13 mouse cellular contexts compared by ENCODE assay signal in the genomic region with DNA sequence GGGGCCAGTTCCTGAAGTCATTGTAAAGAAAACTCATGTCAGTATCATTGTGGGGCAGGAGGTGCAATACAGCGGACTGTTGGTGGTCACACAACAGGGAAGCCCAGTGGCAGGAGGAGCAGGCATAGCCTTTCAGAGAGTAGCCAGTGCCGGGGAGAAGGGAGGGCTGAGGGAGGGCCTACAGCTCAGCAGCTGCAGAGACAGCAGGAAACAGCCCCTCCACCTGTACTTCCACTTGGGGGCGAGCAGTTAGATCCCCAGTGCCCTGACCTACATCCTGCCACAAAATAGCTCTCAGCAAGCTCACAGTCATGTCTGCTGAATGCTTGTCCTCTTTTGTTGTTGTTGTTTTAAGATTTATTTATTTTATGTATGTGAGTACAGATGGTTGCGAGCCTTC. TPM values are rescaled to one million over a fixed set of nuclear protein-coding genes. Genes with fewer than 3 reads are reported as not detected.
DNase-seq lines count a peak whose midpoint lies in the region; ATAC-seq and TF ChIP-seq lines count a peak whose summit lies in the region.
"Had no signal": no experiment of that assay in that cellular context is flagged by ENCODE, and none has a peak within 500 bp of the region (broad histone marks: within the 10 kb centered on the region; RNA-seq: fewer than 3 reads in every experiment).

No protein-coding gene starts in this region.

- WGBS in liver, embryonic 12.5 days (ENCODE audit: insufficient replicate concordance) = 46% methylated on average over 4 of the region's 4 CpGs
- 57% methylated on average over 4 of the region's 4 CpGs for WGBS in forebrain, embryonic 13.5 days

- 0 out of 2 replicates have a peak overlapping the region, but pooled peaks have one; percentile 46 for H3K27ac ChIP-seq in liver, embryonic 12.5 days
- peak overlapping the region; percentile 48 for H3K27ac ChIP-seq in CH12.LX (ENCODE audit: insufficient read depth, low read depth)
- H3K27ac ChIP-seq in forebrain, embryonic 13.5 days = no peak overlapping the region
- H3K27ac ChIP-seq: hindbrain, embryonic 14.5 days; limb, embryonic 15.5 days; midbrain, embryonic 13.5 days had no signal

- H3K79me2 ChIP-seq in CH12.LX (replicated peaks; ENCODE audit: control insufficient read depth, extremely low read depth, insufficient read depth, poor library complexity, severe bottlenecking) = no peaks in the 10 kb centered on the region

- peaks cover 4% of the 10 kb centered on the region; the same call in 1 of the 2 replicates for H3K36me3 ChIP-seq in liver, embryonic 12.5 days
- H3K36me3 ChIP-seq in CH12.LX (replicated peaks in 1 of 2; ENCODE audit: control insufficient read depth in 1 of 2, insufficient read depth in 1 of 2, low read length in 1 of 2) = peaks cover 13 to 21% of the 10 kb centered on the region in 2 experiments
- no peaks in the 10 kb centered on the region for H3K36me3 ChIP-seq in forebrain, embryonic 13.5 days (ENCODE audit: poor library complexity, severe bottlenecking)

- in situ Hi-C loops in CH12.LX (cut with MboI; ENCODE audit: low pct_ligation_motif_present, low pct_unique_long_range_greater_than_20kb, low sequenced_read_pairs) = loop anchor here (5.0 kb wide), 1 partner anchor 84 kb away; no protein-coding TSS in a partner anchor

- TF ChIP-seq RAD21 in CH12.LX (IDR thresholded peaks at IDR 0.05; ENCODE audit: low read depth, low read length) = no peak

- no peak for TF ChIP-seq CTCF in CH12.LX (conservative IDR thresholded peaks at IDR 0.05 in 1 of 2, IDR thresholded peaks at IDR 0.05 in 1 of 2; ENCODE audit: low read depth in 2 of 2, low read length in 2 of 2)

- no peak overlapping the region for H3K4me2 ChIP-seq in liver, embryonic 12.5 days
- H3K4me2 ChIP-seq in CH12.LX (ENCODE audit: insufficient read depth, low read depth, poor library complexity, severe bottlenecking) = no peak overlapping the region
- H3K4me2 ChIP-seq in forebrain, embryonic 13.5 days = no peak overlapping the region
- H3K4me2 ChIP-seq: hindbrain, embryonic 14.5 days; limb, embryonic 15.5 days; midbrain, embryonic 13.5 days had no signal

- DNase-seq in liver (no peak), CH12.LX (ENCODE audit: extremely low read depth) (peak; percentile 63)
- peak; percentile 82 to 89 for DNase-seq in thymus, adult 18-20 months
- DNase-seq in adrenal gland, adult 8-10 months = no peak
- no peak for DNase-seq in heart, postnatal 4 days
- DNase-seq: cerebellum, postnatal 14 days had no signal

- no peak for TF ChIP-seq POLR2A in CH12.LX (IDR thresholded peaks at IDR 0.05; ENCODE audit: low read depth, low read length)

- no peaks in the 10 kb centered on the region for H3K9me3 ChIP-seq in liver, embryonic 12.5 days (replicated peaks)
- no peaks in the 10 kb centered on the region for H3K9me3 ChIP-seq in CH12.LX (replicated peaks; ENCODE audit: low read length)
- no peaks in the 10 kb centered on the region for H3K9me3 ChIP-seq in forebrain, embryonic 13.5 days (replicated peaks)
- H3K9me3 ChIP-seq: limb, embryonic 15.5 days; midbrain, embryonic 13.5 days had no signal

- H3K9ac ChIP-seq in liver, embryonic 12.5 days = no peak overlapping the region
- H3K9ac ChIP-seq in CH12.LX (ENCODE audit: insufficient read depth, low read depth) = no peak overlapping the region; the same call in 1 of the 2 replicates
- H3K9ac ChIP-seq in forebrain, embryonic 13.5 days = no peak overlapping the region
- H3K9ac ChIP-seq: hindbrain, embryonic 14.5 days; limb, embryonic 15.5 days; midbrain, embryonic 13.5 days had no signal

- TF ChIP-seq EP300 in CH12.LX (IDR thresholded peaks at IDR 0.05; ENCODE audit: low read length) = no peak

- H3K27me3 ChIP-seq in liver, embryonic 12.5 days (replicated peaks) = no peaks in the 10 kb centered on the region
- H3K27me3 ChIP-seq in CH12.LX (replicated peaks) = no peaks in the 10 kb centered on the region
- no peaks in the 10 kb centered on the region for H3K27me3 ChIP-seq in forebrain, embryonic 13.5 days
- H3K27me3 ChIP-seq: limb, embryonic 15.5 days; midbrain, embryonic 13.5 days had no signal

- dilution Hi-C loops in CH12.LX (cut with MboI; ENCODE audit: extremely low pct_ligation_motif_present, extremely low pct_unique_long_range_greater_than_20kb, low sequenced_read_pairs) = no loop called here

- H3K4me1 ChIP-seq in liver, embryonic 12.5 days = peaks cover 65% of the 10 kb centered on the region
- peaks cover 51 to 89% of the 10 kb centered on the region in 2 experiments for H3K4me1 ChIP-seq in CH12.LX (ENCODE audit: control insufficient read depth in 1 of 2, insufficient read depth in 2 of 2)
- H3K4me1 ChIP-seq in forebrain, embryonic 13.5 days = no peaks in the 10 kb centered on the region

- H3K4me3 ChIP-seq in liver, embryonic 12.5 days = no peak overlapping the region
- H3K4me3 ChIP-seq in CH12.LX (replicated peaks in 1 of 3; ENCODE audit: low read depth in 2 of 3, low read length in 2 of 3, poor library complexity in 1 of 3) = peak overlapping the region in 1 of 3 experiments; percentile 7
- H3K4me3 ChIP-seq in forebrain, embryonic 13.5 days = no peak overlapping the region
- H3K4me3 ChIP-seq: erythroblast, embryonic 14.5 days; limb, embryonic 15.5 days; midbrain, embryonic 13.5 days had no signal

- ATAC-seq in liver, embryonic 12.5 days = no peak
- ATAC-seq in inflammation-experienced regulatory T-cells, adult 6 months = peak; percentile 53
- ATAC-seq in forebrain, embryonic 13.5 days = no peak
- ATAC-seq: midbrain, embryonic 13.5 days had no signal

TF ChIP-seq in CH12.LX, 34 proteins besides CTCF, POLR2A, EP300 and RAD21:
- TF ChIP-seq CHD2 (IDR thresholded peaks at IDR 0.05; ENCODE audit: low read length) = no peak
- TF ChIP-seq MAX (IDR thresholded peaks at IDR 0.05; ENCODE audit: low read length) = peak; percentile 9; the same call in 1 of the 2 replicates
- no peak for TF ChIP-seq UBTF (IDR thresholded peaks at IDR 0.05; ENCODE audit: low read depth, low read length)

RNA-seq across cellular contexts. Expression of gene Sh3bgrl3, which starts 7.0 kb away (rescaled TPM):
- polyA plus RNA-seq in liver, embryonic 12.5 days (2016; fragmentation: Nextera tagmentation; extraction: Ambion mirVana) = 187 and 205 TPM in 2 replicates
- 151 and 153 TPM in 2 replicates for total RNA-seq in CH12.LX (2012; rRNA removed)
- 104 and 128 TPM in 2 replicates for total RNA-seq in CH12.LX (2014; rRNA removed)
- 289 and 362 TPM in 2 replicates for polyA plus RNA-seq in CH12.LX (2012; ENCODE audit: insufficient read length, low read depth)
- 1,000 to 10,000 TPM in 2 of 3 experiments, 100 to 1,000 TPM in 1; 884 to 1,358 (median 1,179) TPM for polyA plus RNA-seq in inflammation-experienced regulatory T-cells, adult 6 months (2017; shearing (Covaris generic))
- 100 to 1,000 TPM in 2 of 4 experiments, 10 to 100 TPM in 2; 81.0 to 121 (median 98.4) TPM for total RNA-seq in adrenal gland, adult 8-10 months (2022)
- 285 TPM in 2 replicates for polyA plus RNA-seq in forebrain, embryonic 13.5 days (2015; fragmentation: Nextera tagmentation; extraction: Ambion mirVana)
- total RNA-seq in heart, postnatal 4 days (2021) = 10 to 100 TPM; 70.4 to 72.6 TPM

RNA-seq across cellular contexts. Expression of gene Ubxn11, which starts 19.2 kb away (rescaled TPM):
- polyA plus RNA-seq in liver, embryonic 12.5 days (2016; fragmentation: Nextera tagmentation; extraction: Ambion mirVana) = 3.4 and 3.7 TPM in 2 replicates
- 12.3 and 18.8 TPM in 2 replicates for total RNA-seq in CH12.LX (2012; rRNA removed)
- total RNA-seq in CH12.LX (2014; rRNA removed) = 6.0 and 6.6 TPM in 2 replicates
- 35.9 and 38.8 TPM in 2 replicates for polyA plus RNA-seq in CH12.LX (2012; ENCODE audit: insufficient read length, low read depth)
- polyA plus RNA-seq in inflammation-experienced regulatory T-cells, adult 6 months (2017; shearing (Covaris generic)) = 10 to 100 TPM; 36.2 to 54.5 (median 36.5) TPM
- 10 to 100 TPM in 2 of 4 experiments, 1 to 10 TPM in 2; 6.0 to 21.7 (median 13.2) TPM for total RNA-seq in adrenal gland, adult 8-10 months (2022)
- polyA plus RNA-seq in forebrain, embryonic 13.5 days (2015; fragmentation: Nextera tagmentation; extraction: Ambion mirVana) = 6.2 and 9.4 TPM in 2 replicates
- 1 to 10 TPM; 1.2 to 2.0 TPM for total RNA-seq in heart, postnatal 4 days (2021)

RNA-seq across cellular contexts. Expression of gene Cd52, which starts 26.7 kb away (rescaled TPM):
- 18.5 and 21.5 TPM in 2 replicates for polyA plus RNA-seq in liver, embryonic 12.5 days (2016; fragmentation: Nextera tagmentation; extraction: Ambion mirVana)
- 2,306 and 3,109 TPM in 2 replicates for total RNA-seq in CH12.LX (2012; rRNA removed)
- 4,323 and 5,448 TPM in 2 replicates for total RNA-seq in CH12.LX (2014; rRNA removed)
- 1,849 and 1,886 TPM in 2 replicates for polyA plus RNA-seq in CH12.LX (2012; ENCODE audit: insufficient read length, low read depth)
- polyA plus RNA-seq in inflammation-experienced regulatory T-cells, adult 6 months (2017; shearing (Covaris generic)) = 1,000 to 10,000 TPM; 2,728 to 3,832 (median 3,666) TPM
- 10 to 100 TPM; 13.4 to 23.4 (median 19.6) TPM for total RNA-seq in adrenal gland, adult 8-10 months (2022)
- polyA plus RNA-seq in forebrain, embryonic 13.5 days (2015; fragmentation: Nextera tagmentation; extraction: Ambion mirVana) = 2.2 and 2.6 TPM in 2 replicates
- total RNA-seq in heart, postnatal 4 days (2021) = 1 to 10 TPM; 4.3 to 5.6 TPM

Comparison
In these comparisons a context has a peak if more than half of its experiments do, and no peak if none do; other contexts are left out.
1. DNase-seq: peak in CH12.LX (single experiment) and thymus, adult 18-20 months (2 of 2); none in liver (single experiment), adrenal gland, adult 8-10 months (single experiment) and heart, postnatal 4 days (single experiment).
2. RNA of gene Cd52, which starts 26.7 kb away (polyA plus RNA-seq): 2,728 to 3,832 TPM in inflammation-experienced regulatory T-cells, adult 6 months and 1,849 to 1,886 TPM in CH12.LX; 18.5 to 21.5 TPM in liver, embryonic 12.5 days and 2.2 to 2.6 TPM in forebrain, embryonic 13.5 days; every median in the first group is over 10 times any median in the second.